Mouse (Mus musculus): ENCODE measurements around the gene Myo1a.
"Not testable (repeated sequence)": the region's sequence is repeated elsewhere in the genome, so short reads cannot be mapped to it uniquely, and the experiment has no call there.

Myo1a gene

DNA sequence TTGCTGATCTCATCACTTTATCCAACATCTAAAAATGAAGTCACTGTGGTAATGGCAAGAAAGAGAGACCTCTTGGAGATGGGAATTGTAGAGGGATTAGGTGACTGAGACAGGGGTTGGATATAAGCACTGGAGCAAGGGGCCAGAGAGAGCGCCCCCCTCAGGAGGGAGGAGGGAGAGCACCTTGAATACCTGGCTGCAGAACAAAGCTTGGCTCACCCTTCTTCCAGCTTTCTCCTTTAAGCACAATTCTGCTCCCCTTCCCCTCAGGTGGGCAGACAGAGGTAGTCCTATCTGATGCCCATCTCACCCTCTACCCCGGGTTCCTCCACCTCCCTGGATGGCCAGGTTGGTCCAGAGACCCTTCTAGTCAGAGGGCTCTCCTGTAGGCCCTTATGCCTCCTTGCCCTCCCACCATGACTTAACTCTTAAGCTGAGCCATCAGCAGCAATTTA lies at the start of gene Myo1a:
TSS of gene Myo1a (plus strand) at position 405 of the 455 bp plus-strand sequence.
- DNase-seq (ENCODE audit: low spot score in 2 of 2): no peak

DNA sequence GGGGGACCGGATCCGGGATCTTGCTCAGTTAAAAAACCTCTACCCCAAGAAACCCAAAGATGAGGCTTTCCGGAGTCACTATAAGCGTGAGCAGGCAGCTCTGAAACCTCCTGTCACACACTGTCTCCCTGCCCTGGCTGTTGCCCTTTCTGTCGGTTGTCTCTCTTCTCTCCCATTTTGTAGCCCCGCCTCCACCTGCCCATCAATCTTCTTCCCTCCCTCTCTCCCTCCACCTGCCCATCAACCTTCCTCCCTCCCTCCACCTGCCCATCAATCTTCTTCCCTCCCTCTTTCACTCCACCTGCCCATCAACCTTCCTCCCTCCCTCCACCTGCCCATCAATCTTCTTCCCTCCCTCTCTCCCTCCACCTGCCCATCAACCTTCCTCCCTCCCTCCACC lies 47.4 kb upstream of the Myo1a start:
- DNase-seq (ENCODE audit: low spot score in 2 of 2): not testable (repeated sequence)

DNA sequence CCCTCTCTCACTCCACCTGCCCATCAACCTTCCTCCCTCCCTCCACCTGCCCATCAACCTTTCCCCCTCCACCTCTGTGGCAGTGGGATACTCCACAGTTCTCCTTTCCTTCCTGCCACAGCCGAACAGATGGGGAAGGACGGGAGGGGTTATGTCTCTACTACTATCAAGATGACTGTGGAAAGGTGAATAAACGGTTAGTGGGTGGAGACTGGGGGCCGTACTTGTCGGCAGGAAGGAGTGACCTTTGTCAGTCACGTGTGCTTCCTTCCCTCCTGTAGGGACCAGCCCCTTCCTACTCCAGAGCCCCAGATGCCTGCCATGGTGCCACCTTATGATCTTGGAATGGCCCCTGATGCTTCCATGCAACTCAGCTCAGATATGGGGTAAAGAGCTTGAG lies 46.9 kb upstream of the Myo1a start:
- no peak for DNase-seq (ENCODE audit: low spot score in 2 of 2)

DNA sequence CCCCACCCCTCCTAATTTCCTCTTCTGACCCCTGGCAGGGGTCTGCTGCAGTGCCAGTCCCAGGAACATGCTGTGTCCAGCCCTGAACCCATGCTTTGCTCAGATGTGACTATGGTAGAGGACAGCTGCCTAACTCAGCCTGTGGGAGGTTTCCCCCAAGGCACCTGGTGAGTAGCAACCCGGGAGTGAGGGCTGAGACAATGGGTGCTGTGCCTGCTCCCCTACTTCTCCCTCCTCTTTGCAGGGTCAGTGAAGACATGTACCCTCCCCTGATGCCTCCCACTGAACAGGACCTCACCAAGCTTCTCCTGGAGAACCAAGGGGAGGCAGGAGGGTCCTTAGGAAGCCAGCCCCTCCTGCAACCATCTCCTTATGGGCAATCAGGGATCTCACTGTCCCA lies 45.4 kb upstream of the Myo1a start:
- no peak for DNase-seq (ENCODE audit: low spot score in 2 of 2)

DNA sequence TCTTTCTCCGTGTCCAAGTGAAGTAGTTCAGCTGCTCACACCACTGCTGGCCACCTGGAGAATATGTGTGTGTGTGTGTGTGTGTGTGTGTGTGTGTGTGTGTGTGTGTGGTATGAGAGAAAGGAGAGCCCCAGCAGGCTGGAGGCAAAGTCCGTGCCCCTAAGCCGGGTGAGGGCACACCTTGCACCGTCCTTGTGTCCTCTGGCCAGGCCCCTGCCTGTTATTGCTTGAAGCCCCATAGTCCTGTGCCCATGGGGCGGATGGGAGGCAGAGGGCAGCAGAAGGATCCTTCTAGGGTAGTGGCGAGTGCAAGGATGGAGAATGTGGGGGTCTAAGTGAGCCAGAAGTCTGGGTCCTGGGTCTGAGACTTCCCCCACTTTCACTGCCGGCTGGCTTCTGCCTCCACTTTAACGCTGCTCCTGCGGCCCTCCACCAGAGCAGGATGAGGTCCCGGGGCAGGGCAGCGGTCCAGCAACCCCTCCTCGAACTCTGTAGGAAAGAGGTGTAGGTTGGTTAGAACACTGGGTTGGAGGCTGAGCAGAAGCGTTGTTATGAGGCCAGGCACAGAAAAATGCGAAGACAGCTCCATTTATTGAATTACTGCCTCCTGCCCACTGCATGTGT lies 43.6 kb upstream of the Myo1a start:
- no peak for DNase-seq (ENCODE audit: low spot score in 2 of 2)

DNA sequence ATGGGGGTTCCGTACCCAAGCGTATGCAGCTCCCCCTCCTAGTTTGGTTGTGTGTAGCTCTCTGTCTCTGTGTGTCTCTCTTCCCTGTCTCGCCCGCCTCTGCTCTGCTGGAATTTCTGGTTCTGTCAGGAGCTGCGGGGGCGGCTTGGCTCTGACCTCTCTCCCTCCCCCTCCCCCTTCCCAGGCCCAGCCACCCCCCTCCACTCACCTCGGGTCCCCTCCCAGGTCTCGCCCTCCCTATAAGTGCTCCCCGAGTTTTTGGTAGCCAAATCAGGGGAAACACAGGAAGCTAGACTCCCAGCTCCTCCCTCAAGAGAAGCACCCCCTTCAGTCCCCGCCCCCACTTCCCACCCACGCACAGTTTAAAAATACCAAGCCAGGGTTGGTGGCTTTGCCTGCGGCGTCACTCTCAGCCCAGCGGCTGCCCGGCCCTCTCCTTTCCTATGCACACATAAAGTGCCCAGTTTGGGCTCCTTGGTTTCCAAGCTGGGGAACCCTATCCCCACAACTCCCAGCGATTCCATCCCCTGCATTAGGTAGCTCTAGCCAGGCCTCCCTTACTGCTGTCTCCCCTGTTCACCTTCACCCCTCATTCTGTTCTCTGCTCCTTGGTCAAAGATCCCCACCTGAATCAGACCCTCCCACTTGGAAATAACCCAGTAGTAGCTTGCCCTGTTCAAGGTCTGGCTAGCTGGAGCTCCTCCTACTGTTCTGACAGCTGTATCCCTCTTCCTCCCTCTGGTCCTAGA lies 42.9 kb upstream of the Myo1a start:
- DNase-seq (ENCODE audit: low spot score in 2 of 2): peak; percentile 61 to 66

DNA sequence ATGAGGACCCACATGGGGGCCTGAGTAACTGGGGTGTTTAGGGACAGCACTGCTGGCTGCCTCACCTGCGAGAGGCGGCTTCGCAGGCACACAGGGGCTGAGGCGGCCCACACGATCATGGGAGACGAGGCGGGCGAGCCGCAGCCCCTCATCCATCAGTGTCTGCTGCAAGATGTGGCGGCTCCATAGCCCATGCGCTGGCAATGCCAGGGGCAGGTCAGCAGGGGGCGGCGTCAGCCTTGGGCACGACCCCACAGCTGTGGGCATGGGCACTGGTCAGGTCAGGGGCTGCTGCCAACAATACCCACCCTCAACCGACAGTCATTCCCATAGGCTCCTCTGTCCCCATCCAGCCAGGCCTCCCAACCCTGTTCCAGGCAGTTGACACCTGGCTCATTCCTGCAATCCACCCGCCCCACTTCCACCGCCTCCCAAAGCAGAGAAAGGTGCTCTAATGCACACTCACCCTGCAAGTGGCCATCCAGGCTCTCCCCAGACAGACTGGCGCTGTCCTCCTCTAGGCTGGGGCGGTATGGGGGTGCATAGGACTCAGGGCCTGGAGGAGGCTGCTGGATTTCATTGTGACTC lies 42.2 kb upstream of the Myo1a start:
- DNase-seq (ENCODE audit: low spot score in 2 of 2): no peak

DNA sequence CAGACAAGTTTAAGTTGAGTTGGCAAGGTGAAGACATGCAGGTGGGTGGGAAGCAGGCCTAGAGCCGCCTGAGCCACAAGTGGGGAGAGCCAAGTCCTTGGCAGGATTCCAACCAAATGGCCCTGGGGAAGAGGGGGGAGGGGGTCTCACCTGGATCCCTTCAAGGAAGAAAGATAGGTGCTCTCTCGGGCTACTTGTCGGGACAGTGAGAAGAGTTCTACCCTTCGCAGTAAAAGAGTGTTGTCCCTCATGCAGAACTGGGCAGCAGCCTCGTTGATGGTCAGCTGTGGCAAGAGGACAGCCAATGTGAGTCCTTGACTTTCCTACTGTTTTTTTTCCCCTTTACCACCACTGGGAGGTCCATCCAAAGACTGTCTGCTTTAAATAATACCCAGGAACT lies 41.4 kb upstream of the Myo1a start:
- DNase-seq (ENCODE audit: low spot score in 2 of 2): no peak

DNA sequence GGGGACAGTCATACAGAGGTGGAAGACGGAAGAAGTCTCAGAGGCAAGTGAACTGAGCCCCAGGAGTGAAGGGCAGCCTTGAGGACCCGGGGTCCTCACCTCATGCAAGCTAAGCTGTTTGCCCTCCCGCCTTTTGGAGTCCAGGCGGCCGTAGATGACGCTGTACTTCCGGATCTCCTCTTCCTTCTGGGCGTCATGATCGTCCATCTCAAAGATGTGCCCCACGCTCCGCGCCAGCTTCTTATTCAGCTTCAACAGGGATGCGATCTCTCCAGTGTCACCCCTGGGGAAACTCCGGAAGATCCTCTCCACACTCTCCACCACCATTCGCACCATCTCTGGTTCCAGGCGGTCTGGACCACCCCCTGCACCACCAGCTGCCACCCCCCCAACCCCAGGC lies 40.8 kb upstream of the Myo1a start:
- DNase-seq (ENCODE audit: low spot score in 2 of 2): no peak

DNA sequence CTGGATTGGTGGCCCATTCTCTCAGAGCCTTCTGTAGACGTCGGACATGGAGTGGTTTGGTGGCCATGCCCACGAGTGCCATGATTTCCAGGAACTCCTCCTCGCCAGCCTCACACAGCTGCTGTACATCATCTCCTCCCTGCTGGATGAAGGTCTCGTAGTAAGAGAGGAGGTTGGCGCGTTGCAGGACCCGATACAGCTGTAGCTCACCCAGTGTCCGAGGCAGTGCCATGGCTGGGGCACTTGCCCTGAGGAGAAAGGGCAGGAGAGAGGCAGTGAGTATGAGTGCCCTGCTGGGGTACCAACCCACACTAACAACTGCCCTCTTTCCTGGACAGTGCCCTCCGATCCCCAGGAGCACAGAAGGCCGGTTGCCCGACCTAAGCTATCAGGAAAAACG lies 40.1 kb upstream of the Myo1a start:
- DNase-seq (ENCODE audit: low spot score in 2 of 2): no peak

DNA sequence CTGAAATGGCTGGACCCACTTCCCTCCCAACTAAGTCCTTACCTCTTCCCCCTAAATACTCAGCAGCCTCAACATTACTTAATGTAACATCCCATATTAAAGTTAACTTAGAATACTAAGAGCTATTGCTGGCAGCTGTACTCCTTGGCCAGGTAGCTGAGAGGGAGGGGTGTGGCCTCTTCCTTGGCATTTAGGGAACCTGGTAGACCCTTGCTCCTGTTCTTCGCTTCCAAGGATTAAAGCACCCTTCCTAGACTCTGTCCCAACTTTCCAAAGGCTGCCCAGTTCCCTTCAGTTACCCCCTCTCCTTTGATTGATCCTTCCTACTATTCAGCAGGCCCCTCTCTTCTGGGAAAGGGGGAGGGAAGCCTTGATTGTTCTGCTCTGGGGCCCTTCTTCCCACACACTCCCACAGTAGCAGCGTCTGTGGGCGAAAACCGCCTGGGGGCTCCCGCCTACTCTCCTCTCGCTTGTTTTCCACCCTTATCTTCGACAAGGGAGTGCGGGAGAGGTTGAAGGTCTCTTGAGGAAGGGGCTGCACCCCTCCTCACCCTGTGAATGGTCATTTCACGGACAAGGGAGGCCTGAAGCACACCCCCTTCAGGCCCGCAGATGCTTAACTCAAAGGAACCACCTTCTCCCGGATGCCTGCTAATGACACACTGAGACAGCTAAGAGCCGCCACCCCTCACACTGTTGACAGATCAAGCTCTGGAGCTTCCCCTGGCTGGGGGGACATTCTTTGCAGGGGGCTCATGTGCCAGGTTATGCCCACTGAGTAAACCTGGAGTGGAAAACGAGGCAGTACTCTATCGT lies 39.4 kb upstream of the Myo1a start:
- no peak for DNase-seq (ENCODE audit: low spot score in 2 of 2)

DNA sequence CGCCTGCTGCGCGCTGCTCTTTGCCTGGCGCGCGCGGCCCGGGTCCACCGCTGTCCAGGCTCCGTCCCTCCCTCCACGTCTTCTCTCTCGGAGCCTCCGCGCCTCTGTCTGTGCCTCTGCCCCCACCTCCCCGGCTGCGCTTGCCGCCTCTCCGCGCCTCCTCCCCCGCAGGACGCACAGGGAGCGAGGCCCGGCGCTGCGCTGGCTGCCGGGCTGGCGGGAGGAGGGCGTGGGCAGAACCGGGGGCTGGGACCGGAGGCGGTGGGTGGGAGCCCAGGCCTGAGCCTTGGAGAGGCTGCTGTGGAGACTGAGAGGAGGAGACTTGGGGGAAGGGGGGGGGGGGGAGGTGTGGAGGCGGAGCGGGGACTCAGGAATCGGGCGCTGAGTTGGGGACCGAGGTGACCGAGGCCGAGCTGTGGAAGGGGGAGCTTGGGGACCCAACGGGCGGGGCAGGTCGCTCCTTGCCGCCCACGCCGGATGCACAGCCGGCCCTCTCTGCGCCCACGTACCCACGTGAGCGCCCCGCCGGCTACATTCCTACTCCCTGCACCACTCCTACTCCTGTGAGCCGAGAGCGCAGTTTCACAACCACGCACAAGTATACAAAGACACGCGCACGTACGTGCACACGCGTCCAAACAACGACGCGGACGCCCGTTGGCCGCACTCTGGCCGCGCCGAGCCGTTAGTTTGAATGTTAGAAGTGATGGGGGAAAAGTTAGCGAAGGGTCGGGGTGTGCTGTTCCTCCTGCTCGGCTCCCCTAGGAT lies 38.3 kb upstream of the Myo1a start, which contains the start of gene Nemp1:
TSS of gene Nemp1 (plus strand) at position 401 of the 768 bp plus-strand sequence.
- DNase-seq (ENCODE audit: low spot score in 2 of 2): peak; percentile 73 to 75

DNA sequence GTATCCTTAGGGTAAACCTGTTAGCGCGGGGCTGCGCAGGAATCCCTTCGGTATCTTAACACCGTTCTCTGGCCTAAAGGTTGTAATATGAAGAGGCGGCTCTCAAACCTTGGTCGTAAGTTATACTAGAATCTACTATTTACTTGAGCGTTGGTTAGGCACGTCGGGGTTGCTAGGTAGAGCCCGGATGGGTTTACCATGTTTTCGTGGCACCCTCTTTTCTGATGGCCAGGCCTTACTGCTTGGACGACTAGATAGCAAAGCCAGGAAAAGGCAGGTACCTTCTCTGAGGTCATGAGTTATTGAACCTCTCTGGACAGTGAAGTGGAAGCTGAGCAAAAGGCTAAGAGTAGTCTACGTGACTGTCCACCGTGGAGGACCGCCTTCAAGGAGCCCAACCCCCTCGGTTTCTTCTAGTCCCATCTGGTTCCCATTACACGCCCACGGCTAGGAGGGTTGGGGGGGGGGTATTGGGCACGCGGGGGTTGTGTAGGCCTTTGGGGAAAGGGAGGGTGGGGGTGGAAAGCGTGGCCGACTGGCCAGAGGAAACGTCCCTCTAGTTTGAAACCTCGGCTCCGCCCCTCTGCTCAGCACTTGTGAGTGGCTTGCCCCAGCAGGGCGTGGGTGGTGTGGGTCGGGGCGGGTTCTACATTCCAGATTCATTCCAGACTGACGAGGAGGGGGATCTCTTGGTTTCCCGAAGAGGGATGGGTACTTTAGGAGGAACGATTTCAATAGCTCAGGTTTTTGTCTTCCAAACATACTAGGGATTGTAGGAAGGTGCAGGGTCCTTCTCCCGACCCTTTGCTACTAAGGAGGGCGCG lies 37.5 kb upstream of the Myo1a start:
- peak; percentile 73 to 78 for DNase-seq (ENCODE audit: low spot score in 2 of 2)

DNA sequence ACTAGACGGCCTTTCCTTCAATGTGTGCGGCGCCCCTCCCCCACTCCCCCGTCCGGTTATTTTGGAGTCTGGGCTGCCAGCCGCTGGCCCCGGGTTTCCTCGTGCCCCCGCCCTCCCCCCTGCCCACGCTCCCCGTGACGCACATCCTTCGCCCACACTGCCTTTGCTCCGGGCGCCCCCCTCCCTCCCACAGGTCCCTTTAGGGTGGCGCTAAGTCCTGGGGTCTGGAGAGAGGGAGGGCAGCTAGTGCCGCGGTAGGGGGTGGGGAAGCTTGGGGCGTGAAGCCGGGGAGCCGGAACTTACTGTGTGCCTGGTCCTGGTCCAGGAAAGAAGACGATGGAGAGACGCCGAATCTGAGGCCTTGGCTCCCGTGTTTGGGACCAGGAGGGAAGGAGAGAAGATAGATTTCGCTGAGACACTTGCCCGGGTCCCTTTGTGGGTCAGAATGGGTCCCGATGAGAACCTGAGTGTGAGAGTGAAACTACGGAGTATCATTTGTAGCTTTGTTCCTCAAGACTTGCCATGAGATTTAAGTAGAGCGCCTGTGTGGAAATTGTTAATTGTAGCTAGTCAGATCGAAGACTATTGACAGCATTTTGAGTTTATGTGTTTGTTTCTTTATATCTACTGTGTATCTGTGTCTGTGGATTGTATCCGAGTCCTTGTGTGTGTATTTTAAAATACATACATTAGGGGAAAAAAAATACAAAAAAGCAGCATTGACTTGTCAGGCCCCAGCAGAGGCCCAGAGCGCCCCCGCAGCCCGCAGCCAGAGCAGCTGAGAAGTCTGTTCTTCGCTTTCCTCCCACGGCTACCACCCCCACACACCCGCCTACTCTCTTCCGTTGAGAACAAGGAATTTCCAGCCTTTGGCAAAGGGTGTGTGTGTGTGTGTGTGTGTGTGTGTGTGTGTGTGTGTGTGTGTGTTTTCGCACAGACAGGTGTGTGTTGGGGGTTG lies 36.6 kb upstream of the Myo1a start, which contains the start of gene Nab2:
TSS of gene Nab2 (minus strand) at position 476 of the 958 bp plus-strand sequence.
- DNase-seq (ENCODE audit: low spot score in 2 of 2): peak; percentile 87

DNA sequence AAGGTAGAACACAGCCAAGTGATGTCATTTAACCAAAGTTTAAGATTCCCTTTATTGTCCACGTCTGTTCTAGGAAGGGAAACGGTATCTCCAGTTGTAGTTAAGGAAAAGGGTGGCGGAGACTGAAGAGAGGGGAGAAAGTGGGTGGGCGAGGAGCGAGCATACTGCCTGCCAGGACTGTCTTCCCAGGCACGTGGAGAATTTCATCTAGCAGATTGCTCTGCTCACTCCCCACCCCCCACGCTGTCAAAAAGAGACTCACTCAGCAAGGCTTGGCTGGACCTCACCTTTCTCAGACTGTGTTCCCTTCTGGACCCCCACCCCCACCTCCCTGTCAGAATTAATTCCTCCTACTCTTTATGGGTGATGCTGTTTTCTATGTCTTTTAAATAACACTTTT lies 35.8 kb upstream of the Myo1a start:
- peak; percentile 60 to 61 for DNase-seq (ENCODE audit: low spot score in 2 of 2)

DNA sequence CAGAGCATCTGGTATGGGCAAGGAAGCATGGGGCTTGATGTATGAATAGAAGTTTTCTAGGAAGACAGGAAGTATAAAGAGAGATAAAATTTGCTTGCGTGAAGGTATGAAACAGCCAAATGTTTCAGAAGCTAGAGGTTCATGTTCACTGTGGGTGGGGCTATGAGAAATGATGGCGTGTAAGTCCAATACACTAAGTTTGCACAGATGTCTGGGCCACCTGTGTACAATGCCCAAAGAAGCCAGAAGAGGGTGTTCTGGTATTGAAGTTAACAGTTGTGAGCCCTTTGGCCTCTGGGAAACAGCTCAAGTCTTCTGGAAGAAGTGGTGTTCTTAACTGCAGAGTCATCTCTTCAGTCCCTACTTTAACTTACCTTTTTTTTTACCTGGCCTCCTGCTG lies 34.8 kb upstream of the Myo1a start:
- DNase-seq (ENCODE audit: low spot score in 2 of 2): no peak

DNA sequence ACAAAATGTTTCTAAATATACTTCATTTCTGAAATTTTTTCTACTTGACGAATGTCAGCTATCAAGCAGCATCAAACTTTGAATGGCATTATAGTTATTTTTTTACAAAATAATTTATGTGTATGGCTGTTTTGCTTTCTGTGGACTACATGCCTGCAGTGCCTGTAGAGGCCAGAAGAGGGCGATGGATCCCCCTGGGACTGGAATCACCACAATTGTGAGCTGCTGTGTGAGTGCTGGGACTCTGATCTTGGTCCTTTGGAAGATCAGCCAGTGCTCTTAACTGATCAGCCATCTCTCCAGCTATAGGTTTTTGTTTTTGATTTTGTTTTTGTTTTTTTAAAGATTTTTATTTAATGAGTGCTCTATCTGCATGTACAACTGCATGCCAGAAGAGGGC lies 33.7 kb upstream of the Myo1a start:
- no peak for DNase-seq (ENCODE audit: low spot score in 2 of 2)

DNA sequence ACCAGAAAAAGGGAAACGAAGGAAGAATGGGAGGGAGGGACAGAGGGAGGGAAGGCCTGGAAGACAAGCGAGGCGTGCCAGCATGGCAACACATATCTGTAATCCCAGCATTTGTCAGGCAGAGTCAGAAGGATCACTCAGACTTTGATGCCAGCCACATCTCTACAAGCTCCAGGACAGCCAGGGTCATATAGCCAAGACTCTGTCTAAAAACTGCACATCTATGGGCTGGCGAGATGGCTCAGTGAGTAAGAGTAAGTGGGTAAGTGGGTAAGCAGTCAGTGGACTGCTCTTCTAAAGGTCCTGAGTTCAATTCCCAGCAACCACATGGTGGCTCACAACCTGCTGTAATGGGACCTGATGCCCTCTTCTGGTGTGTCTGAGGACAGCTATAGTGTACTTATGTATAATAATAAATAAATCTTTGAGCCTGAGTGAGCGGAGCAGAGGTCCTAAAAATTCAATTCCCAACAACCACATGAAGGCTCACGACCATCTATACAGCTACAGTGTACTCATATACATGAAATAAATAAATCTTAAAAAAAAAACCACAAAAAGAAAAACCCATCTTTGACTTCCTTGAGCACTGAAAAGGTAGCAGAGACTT lies 30.8 kb upstream of the Myo1a start:
- no peak for DNase-seq (ENCODE audit: low spot score in 2 of 2)
